Comparison of ENCODE assay signal across 20 mouse cellular contexts in genomic region chr13:100875103-100875502, GRCm38 (mm10). TPM values are rescaled to one million over a fixed set of nuclear protein-coding genes. Genes with fewer than 3 reads are reported as not detected.
DNase-seq lines count a peak whose midpoint lies in the region; ATAC-seq lines count a peak whose summit lies in the region.
"Had no signal": no experiment of that assay in that cellular context is flagged by ENCODE, and none has a peak within 500 bp of the region (broad histone marks: within the 10 kb centered on the region; RNA-seq: fewer than 3 reads in every experiment).

No protein-coding gene starts in this region.

- WGBS in forebrain, embryonic 12.5 days: 63% methylated on average over 4 of the region's 4 CpGs
- WGBS in forebrain, embryonic 11.5 days: 74% methylated on average over 4 of the region's 4 CpGs
- WGBS in liver, embryonic 13.5 days (ENCODE audit: insufficient replicate concordance): 15% methylated on average over 4 of the region's 4 CpGs

- H3K36me3 ChIP-seq in forebrain, embryonic 12.5 days (replicated peaks): no peaks in the 10 kb centered on the region
- no peaks in the 10 kb centered on the region for H3K36me3 ChIP-seq in forebrain, embryonic 11.5 days (ENCODE audit: control insufficient read depth, insufficient read depth, low read length)
- H3K36me3 ChIP-seq in megakaryocyte, embryonic 14.5 days (replicated peaks; ENCODE audit: low read length): peaks cover 21% of the 10 kb centered on the region
- no peaks in the 10 kb centered on the region for H3K36me3 ChIP-seq in liver, embryonic 13.5 days
- H3K36me3 ChIP-seq: embryonic facial prominence, embryonic 15.5 days; hindbrain, embryonic 10.5 days; limb, embryonic 12.5 days; stomach, embryonic 15.5 days had no signal

- H3K9ac ChIP-seq in forebrain, embryonic 12.5 days: no peak overlapping the region
- H3K9ac ChIP-seq in forebrain, embryonic 11.5 days (ENCODE audit: low read length): no peak overlapping the region
- no peak overlapping the region for H3K9ac ChIP-seq in liver, embryonic 13.5 days
- H3K9ac ChIP-seq: embryonic facial prominence, embryonic 15.5 days; limb, embryonic 12.5 days; stomach, embryonic 15.5 days had no signal

- H3K9me3 ChIP-seq in forebrain, embryonic 12.5 days: no peaks in the 10 kb centered on the region
- no peaks in the 10 kb centered on the region for H3K9me3 ChIP-seq in forebrain, embryonic 11.5 days (ENCODE audit: control insufficient read depth, low read length)
- H3K9me3 ChIP-seq in megakaryocyte, embryonic 14.5 days: peaks cover 6% of the 10 kb centered on the region
- no peaks in the 10 kb centered on the region for H3K9me3 ChIP-seq in liver, embryonic 13.5 days (replicated peaks)
- H3K9me3 ChIP-seq: embryonic facial prominence, embryonic 15.5 days; hindbrain, embryonic 10.5 days; limb, embryonic 12.5 days; stomach, embryonic 15.5 days had no signal

- ATAC-seq in forebrain, embryonic 12.5 days (ENCODE audit: low FRiP score): no peak
- ATAC-seq in forebrain, embryonic 11.5 days (replicated peaks; ENCODE audit: low FRiP score): no peak
- no peak for ATAC-seq in megakaryocyte, adult 5-6 weeks (ENCODE audit: poor library complexity, severe bottlenecking)
- peak; percentile 71; the same call in 1 of the 2 replicates for ATAC-seq in liver, embryonic 13.5 days (ENCODE audit: low read depth)
- ATAC-seq: intestine, embryonic 16.5 days; midbrain, embryonic 16.5 days; Patski had no signal

- peaks cover 23% of the 10 kb centered on the region for H3K4me1 ChIP-seq in forebrain, embryonic 12.5 days
- H3K4me1 ChIP-seq in forebrain, embryonic 11.5 days (replicated peaks; ENCODE audit: control insufficient read depth, insufficient read depth, low read length): no peaks in the 10 kb centered on the region
- H3K4me1 ChIP-seq in megakaryocyte, embryonic 14.5 days: peaks cover 78% of the 10 kb centered on the region
- H3K4me1 ChIP-seq in liver, embryonic 13.5 days (replicated peaks): peaks cover 27% of the 10 kb centered on the region
- H3K4me1 ChIP-seq: embryonic facial prominence, embryonic 15.5 days; hindbrain, embryonic 10.5 days; limb, embryonic 12.5 days; stomach, embryonic 15.5 days had no signal

- no peaks in the 10 kb centered on the region for H3K27me3 ChIP-seq in forebrain, embryonic 12.5 days
- H3K27me3 ChIP-seq in forebrain, embryonic 11.5 days (ENCODE audit: control insufficient read depth, insufficient read depth, low read length): no peaks in the 10 kb centered on the region
- no peaks in the 10 kb centered on the region for H3K27me3 ChIP-seq in megakaryocyte, embryonic 14.5 days (replicated peaks)
- H3K27me3 ChIP-seq in liver, embryonic 13.5 days: no peaks in the 10 kb centered on the region
- H3K27me3 ChIP-seq: CH12.LX; embryonic facial prominence, embryonic 15.5 days; stomach, embryonic 15.5 days had no signal

- DNase-seq in forebrain, embryonic 11.5 days (ENCODE audit: low spot score): no peak
- no peak for DNase-seq in liver, embryonic 13.5 days
- peak; percentile 39 for DNase-seq in retina, embryonic 14.5 days (ENCODE audit: low spot score)
- DNase-seq in urinary bladder, postnatal 4 days (ENCODE audit: low spot score in 2 of 2): no peak
- DNase-seq in adrenal gland, adult 18-20 months (ENCODE audit: low spot score in 2 of 2): no peak
- DNase-seq: cerebellum, adult 11 months; gastrocnemius, postnatal 14 days; lung, postnatal 14 days; thymus, postnatal 25 days had no signal

- no peak overlapping the region for H3K4me2 ChIP-seq in forebrain, embryonic 12.5 days
- H3K4me2 ChIP-seq in forebrain, embryonic 11.5 days (ENCODE audit: low read depth, low read length, severe bottlenecking): no peak overlapping the region
- no peak overlapping the region for H3K4me2 ChIP-seq in liver, embryonic 13.5 days
- H3K4me2 ChIP-seq: embryonic facial prominence, embryonic 15.5 days; limb, embryonic 12.5 days; stomach, embryonic 15.5 days had no signal

- H3K4me3 ChIP-seq in forebrain, embryonic 12.5 days (replicated peaks): no peak overlapping the region
- no peak overlapping the region for H3K4me3 ChIP-seq in forebrain, embryonic 11.5 days (ENCODE audit: low read depth, low read length)
- H3K4me3 ChIP-seq in megakaryocyte, embryonic 14.5 days (replicated peaks): peak overlapping the region; percentile 77
- no peak overlapping the region for H3K4me3 ChIP-seq in liver, embryonic 13.5 days (replicated peaks)
- H3K4me3 ChIP-seq: embryonic facial prominence, embryonic 15.5 days; hindbrain, embryonic 10.5 days; limb, embryonic 12.5 days; stomach, embryonic 15.5 days had no signal

- H3K27ac ChIP-seq in forebrain, embryonic 12.5 days: peak overlapping the region; percentile 70
- H3K27ac ChIP-seq in forebrain, embryonic 11.5 days (ENCODE audit: low read depth, low read length): no peak overlapping the region; the same call in 1 of the 2 replicates
- 0 out of 2 replicates have a peak overlapping the region, but pooled peaks have one; percentile 30 for H3K27ac ChIP-seq in liver, embryonic 13.5 days
- H3K27ac ChIP-seq: embryonic facial prominence, embryonic 15.5 days; hindbrain, embryonic 10.5 days; limb, embryonic 12.5 days; stomach, embryonic 15.5 days had no signal

RNA-seq across cellular contexts. Expression of gene Slc30a5, which starts 41.9 kb away (rescaled TPM):
- polyA plus RNA-seq in forebrain, embryonic 12.5 days (2016; fragmentation: Nextera tagmentation; extraction: Ambion mirVana): 44.5 and 47.1 TPM in 2 replicates
- 47.1 and 47.3 TPM in 2 replicates for polyA plus RNA-seq in forebrain, embryonic 11.5 days (2014; fragmentation: Nextera tagmentation; extraction: Ambion mirVana)
- 2.0 and 2.3 TPM in 2 replicates for polyA plus RNA-seq in megakaryocyte, embryonic 14.5 days (2012; ENCODE audit: insufficient read depth, low replicate concordance)
- total RNA-seq in megakaryocyte, adult 5-6 weeks (2015): 73.0 and 85.6 TPM in 2 replicates
- total RNA-seq in megakaryocyte, adult 5-6 weeks (2017): 75.7 and 78.5 TPM in 2 replicates
- 27.0 and 34.3 TPM in 2 replicates for polyA plus RNA-seq in liver, embryonic 13.5 days (2015; fragmentation: Nextera tagmentation; extraction: Ambion mirVana)
- 10 to 100 TPM; 39.9 to 45.7 TPM for total RNA-seq in adrenal gland, adult 18-20 months (2021)
